Mouse (Mus musculus) midbrain, embryonic 16.5 days (tissue): ENCODE data around the gene Mindy4. TPM values are rescaled to one million over a fixed set of nuclear protein-coding genes. Genes with fewer than 3 reads are reported as not detected.
"Not testable (repeated sequence)": the region's sequence is repeated elsewhere in the genome, so short reads cannot be mapped to it uniquely, and the experiment has no call there.

ENCODE experiments used
- ATAC-seq: fragments of 200-750 bp; cut with Nextera tagmentation; 2 replicates; pipeline ENCODE4 v1.8.0; 2017; ENCODE audit warnings: moderate TSS enrichment
- H3K27ac ChIP-seq: fragments of 300-500 bp; sonication (generic); 2 replicates; pipeline ENCODE4 v1.5.1; 2014; ENCODE audit warnings: mild to moderate bottlenecking, low read length, mixed read lengths
- H3K27me3 ChIP-seq: fragments of 300-500 bp; sonication (generic); 2 replicates; pipeline ENCODE4 v1.6.1; 2014; ENCODE audit warnings: low read depth, low read length, mixed read lengths; ENCODE audit not compliant: control insufficient read depth, insufficient read depth
- H3K36me3 ChIP-seq: fragments of 300-500 bp; sonication (generic); 2 replicates; pipeline ENCODE4 v1.6.1; 2014; ENCODE audit warnings: mild to moderate bottlenecking, low read length, moderate library complexity, mixed read lengths; ENCODE audit not compliant: control insufficient read depth, insufficient read depth
- H3K4me1 ChIP-seq: fragments of 300-500 bp; sonication (generic); 2 replicates; pipeline ENCODE4 v1.6.1; 2014; ENCODE audit warnings: mild to moderate bottlenecking, low read length, mixed read lengths; ENCODE audit not compliant: control insufficient read depth, insufficient read depth
- H3K4me2 ChIP-seq: fragments of 300-500 bp; sonication (generic); 2 replicates; pipeline ENCODE4 v1.6.1; 2014; ENCODE audit warnings: mild to moderate bottlenecking, low read length, mixed read lengths
- H3K4me3 ChIP-seq: fragments of 300-500 bp; sonication (generic); 2 replicates; pipeline ENCODE4 v1.5.1; 2014; ENCODE audit warnings: low read depth, mild to moderate bottlenecking, low read length, moderate library complexity, mixed read lengths
- H3K9ac ChIP-seq: fragments of 300-500 bp; sonication (generic); 2 replicates; pipeline ENCODE4 v1.6.1; 2014; ENCODE audit warnings: low read depth, low read length, mixed read lengths
- H3K9me3 ChIP-seq: fragments of 300-500 bp; sonication (generic); replicated peaks from 2 replicates; pipeline ENCODE4 v1.6.1; 2014; ENCODE audit warnings: mild to moderate bottlenecking, low read length, mixed read lengths; ENCODE audit not compliant: control insufficient read depth, poor library complexity, severe bottlenecking
- WGBS: fragments of 180-500 bp; shearing (Covaris S2); extraction: QIAGEN DNeasy Blood & Tissue Kit; methylation state at CpG from one replicate; pipeline ENCODE4 v1.1.7; 2014; 5-methylcytosine and 5-hydroxymethylcytosine counted together
- polyA plus RNA-seq: library from polyadenylated mRNA; unstranded; fragments of >200 nt; fragmentation: Nextera tagmentation; extraction: Ambion mirVana; gene quantifications from 2 replicates; pipeline ENCODE4 v1.2.1, GENCODE M21; 2015

Mindy4 gene
- polyA plus RNA-seq, 1 experiment from 2014 or later: 12.6 TPM

GRCm38 (mm10) chr6:55173941-55174349, 29.2 kb upstream of the Mindy4 start:
- Histone ChIP-seq H3K9me3 (no peaks in the 10 kb centered on the region), H3K4me1 (no peaks in the 10 kb centered on the region), H3K4me3 (no peak overlapping the region), H3K4me2 (no peak overlapping the region), H3K27me3 (no peaks in the 10 kb centered on the region), H3K36me3 (no peaks in the 10 kb centered on the region), H3K9ac (no peak overlapping the region), H3K27ac (no peak overlapping the region)
- ATAC-seq: no peak
- 13% methylated on average over 3 of the region's 3 CpGs for WGBS

- Histone ChIP-seq H3K27me3 (no peaks in the 10 kb centered on the region), H3K4me3 (no peak within 1 kb of the TSS), H3K9me3 (no peaks in the 10 kb centered on the region), H3K27ac (no peak within 1 kb of the TSS), H3K36me3 (no peaks in the 10 kb centered on the region), H3K4me2 (no peak within 1 kb of the TSS), H3K9ac (no peak within 1 kb of the TSS), H3K4me1 (no peaks in the 10 kb centered on the region)
- no peak for ATAC-seq
- 71% methylated on average over 1 of the region's 1 CpGs for WGBS
These were observed 28.4 kb upstream of the Mindy4 start, which contains the start of gene Inmt for GRCm38 (mm10) chr6:55174741-55175181. Gene Inmt, minus strand, starts transcription at chr6:55175043.

GRCm38 (mm10) chr6:55175456-55175855, 27.7 kb upstream of the Mindy4 start:
- H3K4me1 ChIP-seq: no peaks in the 10 kb centered on the region
- H3K4me3 ChIP-seq: no peak overlapping the region

GRCm38 (mm10) chr6:55175892-55176291, 27.3 kb upstream of the Mindy4 start:
- H3K9ac ChIP-seq: no peak overlapping the region
- H3K9me3 ChIP-seq: no peaks in the 10 kb centered on the region
- H3K4me2 ChIP-seq: no peak overlapping the region
- H3K4me1 ChIP-seq: no peaks in the 10 kb centered on the region
- no peak overlapping the region for H3K4me3 ChIP-seq
- 67% methylated on average over 5 of the region's 5 CpGs for WGBS
- no peaks in the 10 kb centered on the region for H3K36me3 ChIP-seq
- H3K27ac ChIP-seq: no peak overlapping the region
- no peak for ATAC-seq
- H3K27me3 ChIP-seq: no peaks in the 10 kb centered on the region

More at GRCm38 (mm10) chr6:55175456-55175855, 27.7 kb upstream of the Mindy4 start:
- Histone ChIP-seq H3K4me2 (no peak overlapping the region), H3K9ac (no peak overlapping the region), H3K9me3 (no peaks in the 10 kb centered on the region), H3K27ac (no peak overlapping the region), H3K36me3 (no peaks in the 10 kb centered on the region), H3K27me3 (no peaks in the 10 kb centered on the region)
- 58% methylated on average over 2 of the region's 2 CpGs for WGBS
- no peak for ATAC-seq

- H3K36me3 ChIP-seq: no peaks in the 10 kb centered on the region
- WGBS: 44% methylated on average over 12 of the region's 12 CpGs
These were observed 26.0 kb upstream of the Mindy4 start for GRCm38 (mm10) chr6:55177060-55177732.

GRCm38 (mm10) chr6:55179560-55179959, 23.6 kb upstream of the Mindy4 start:
- WGBS: 88% methylated on average over 7 of the region's 7 CpGs
- no peak for ATAC-seq
- Histone ChIP-seq H3K9ac (no peak overlapping the region), H3K4me1 (no peaks in the 10 kb centered on the region), H3K4me2 (no peak overlapping the region), H3K4me3 (no peak overlapping the region), H3K27me3 (no peaks in the 10 kb centered on the region), H3K9me3 (no peaks in the 10 kb centered on the region), H3K36me3 (no peaks in the 10 kb centered on the region), H3K27ac (no peak overlapping the region)

More at GRCm38 (mm10) chr6:55177060-55177732, 26.0 kb upstream of the Mindy4 start:
- no peak for ATAC-seq
- Histone ChIP-seq H3K4me3 (no peak overlapping the region), H3K4me2 (no peak overlapping the region), H3K4me1 (no peaks in the 10 kb centered on the region), H3K9ac (no peak overlapping the region), H3K27me3 (no peaks in the 10 kb centered on the region), H3K27ac (no peak overlapping the region), H3K9me3 (no peaks in the 10 kb centered on the region)

GRCm38 (mm10) chr6:55182655-55183430, 20.3 kb upstream of the Mindy4 start:
- Histone ChIP-seq H3K27ac (no peak overlapping the region), H3K27me3 (no peaks in the 10 kb centered on the region), H3K4me1 (no peaks in the 10 kb centered on the region), H3K9ac (no peak overlapping the region), H3K9me3 (no peaks in the 10 kb centered on the region), H3K36me3 (no peaks in the 10 kb centered on the region), H3K4me2 (no peak overlapping the region), H3K4me3 (no peak overlapping the region)
- WGBS: 87% methylated on average over 1 of the region's 1 CpGs
- no peak for ATAC-seq

- not testable (repeated sequence) for H3K9ac ChIP-seq, H3K36me3 ChIP-seq, H3K4me2 ChIP-seq, H3K9me3 ChIP-seq, ATAC-seq, H3K27me3 ChIP-seq, H3K27ac ChIP-seq, H3K4me3 ChIP-seq, H3K4me1 ChIP-seq
- WGBS: 94% methylated on average over 17 of the region's 17 CpGs
These were observed 15.4 kb upstream of the Mindy4 start for GRCm38 (mm10) chr6:55187827-55188226.

- Histone ChIP-seq H3K36me3 (no peaks in the 10 kb centered on the region), H3K27ac (no peak overlapping the region), H3K4me1 (no peaks in the 10 kb centered on the region), H3K4me2 (no peak overlapping the region), H3K9ac (no peak overlapping the region), H3K27me3 (no peaks in the 10 kb centered on the region), H3K4me3 (no peak overlapping the region), H3K9me3 (no peaks in the 10 kb centered on the region)
- ATAC-seq: no peak
These were observed 13.8 kb upstream of the Mindy4 start for GRCm38 (mm10) chr6:55189406-55189805.
